ENCODE assay signal across 8 mouse cellular contexts in the genomic region with DNA sequence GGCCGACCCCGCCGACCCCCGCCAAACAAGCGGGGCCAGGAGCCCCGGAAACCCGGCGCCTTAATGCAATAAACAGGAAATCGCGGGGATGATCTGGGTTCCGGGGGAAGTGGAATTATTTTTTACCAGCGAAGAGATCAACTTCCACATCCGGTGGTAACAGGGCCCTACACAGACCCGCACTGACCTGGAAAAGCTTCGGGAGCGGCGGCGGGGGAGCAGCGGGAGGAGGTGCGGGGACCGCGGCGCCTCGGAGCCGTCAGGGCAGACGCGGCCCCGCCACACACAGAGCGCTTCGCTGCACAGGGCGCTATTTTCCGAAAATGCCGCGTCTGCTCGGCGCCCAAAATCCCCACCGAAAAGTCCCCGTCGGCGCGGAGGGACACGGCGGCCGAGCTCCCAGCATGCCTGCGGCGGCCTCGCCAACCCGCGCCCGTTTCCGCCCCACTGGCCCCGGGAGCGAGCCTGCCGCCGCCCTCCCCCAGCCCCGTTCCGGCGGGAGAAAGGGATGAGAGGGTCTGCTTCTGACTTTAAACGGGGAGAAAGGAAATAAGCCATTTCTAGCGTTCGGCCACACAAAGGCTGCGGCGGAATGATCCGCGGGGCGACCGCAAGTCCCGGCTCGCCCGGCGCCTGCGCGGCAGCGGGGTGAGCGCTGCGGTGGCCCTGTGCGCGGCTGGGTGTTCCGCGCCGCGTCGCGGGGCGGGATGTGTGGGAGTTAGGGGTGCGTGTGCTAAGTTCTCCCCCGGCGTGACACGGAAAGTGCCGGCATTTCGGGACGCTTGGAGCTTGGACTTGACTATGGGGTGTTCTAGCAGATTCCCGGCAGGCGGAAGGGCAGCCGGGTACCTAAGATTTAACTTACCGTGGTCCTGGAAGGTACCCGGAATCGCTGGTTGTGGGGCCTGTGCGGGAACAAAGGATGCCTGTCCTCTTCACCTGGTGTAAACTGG. TPM values are rescaled to one million over a fixed set of nuclear protein-coding genes. Genes with fewer than 3 reads are reported as not detected.
DNase-seq lines count a peak whose midpoint lies in the region; ATAC-seq and TF ChIP-seq lines count a peak whose summit lies in the region.

No protein-coding gene starts in this region.

- in situ Hi-C loops in Patski (cut with MboI; ENCODE audit: low pct_unique_long_range_greater_than_20kb) = no loop called here

- H3K4me1 ChIP-seq in hindbrain, embryonic 12.5 days = peaks cover 27% of the 10 kb centered on the region

- H3K36me3 ChIP-seq in hindbrain, embryonic 12.5 days = peaks cover 6% of the 10 kb centered on the region; the same call in 1 of the 2 replicates

- no peak for TF ChIP-seq CTCF in Patski (IDR thresholded peaks at IDR 0.05)

- H3K27ac ChIP-seq in hindbrain, embryonic 12.5 days = peak overlapping the region; percentile 100

- peak; percentile 63 for DNase-seq in Patski (ENCODE audit: low read depth, low spot score)
- DNase-seq in cerebellum, postnatal 10 days = peak; percentile 91 to 92
- peak; percentile 78 to 85 for DNase-seq in frontal cortex, postnatal 10 days (ENCODE audit: low spot score in 2 of 2)
- DNase-seq in layer of hippocampus, postnatal 14 days (ENCODE audit: low spot score in 2 of 2) = peak; percentile 90 to 96
- DNase-seq in lung, postnatal 10 days = peak; percentile 89
- peak; percentile 75 for DNase-seq in ovary, postnatal 14 days (ENCODE audit: low spot score)
- DNase-seq in thymus, postnatal 10 days (ENCODE audit: low spot score in 2 of 2) = peak; percentile 83 to 87

- POLR2A ChIA-PET in Patski (lab: Charles Lee) = interaction anchor here (0.8 to 3.2 kb wide), 2 partner anchors 23 to 32 kb away, joined by 3 to 18 read pairs; a partner anchor contains a TSS

- H3K9me3 ChIP-seq in hindbrain, embryonic 12.5 days (replicated peaks) = peaks cover 3% of the 10 kb centered on the region; the same call in 1 of the 2 replicates

- peak overlapping the region; percentile 97 for H3K4me3 ChIP-seq in hindbrain, embryonic 12.5 days

- CTCF ChIA-PET in Patski (lab: Charles Lee) = no interaction called here

- WGBS in hindbrain, embryonic 12.5 days = under 1% methylated on average over 95 of the region's 99 CpGs

- peak overlapping the region; percentile 61 for H3K4me2 ChIP-seq in hindbrain, embryonic 12.5 days (replicated peaks)

- no peaks in the 10 kb centered on the region for H3K27me3 ChIP-seq in Patski
- H3K27me3 ChIP-seq in hindbrain, embryonic 12.5 days = no peaks in the 10 kb centered on the region

- H3K9ac ChIP-seq in hindbrain, embryonic 12.5 days = peak overlapping the region; percentile 98

- ATAC-seq in Patski = peak; percentile 75
- ATAC-seq in hindbrain, embryonic 12.5 days (ENCODE audit: low FRiP score) = peak; percentile 94

RNA-seq across cellular contexts. Expression of a gene that starts 0.7 kb away (rescaled TPM):
- polyA plus RNA-seq in Patski (2021) = 21.9 TPM
- 65.3 and 71.2 TPM in 2 replicates for polyA plus RNA-seq in hindbrain, embryonic 12.5 days (2016; fragmentation: Nextera tagmentation; extraction: Ambion mirVana)
- total RNA-seq in layer of hippocampus, postnatal 14 days (2021) = 10 to 100 TPM; 20.1 to 20.2 TPM

RNA-seq across cellular contexts. Expression of a gene that starts 31.7 kb away (rescaled TPM):
- polyA plus RNA-seq in Patski (2021) = 73.8 TPM
- 40.0 and 44.6 TPM in 2 replicates for polyA plus RNA-seq in hindbrain, embryonic 12.5 days (2016; fragmentation: Nextera tagmentation; extraction: Ambion mirVana)
- 10 to 100 TPM; 43.2 to 44.1 TPM for total RNA-seq in layer of hippocampus, postnatal 14 days (2021)

RNA-seq across cellular contexts. Expression of a gene that starts 56.3 kb away (rescaled TPM):
- polyA plus RNA-seq in Patski (2021) = 0.12 TPM
- 2.1 and 2.5 TPM in 2 replicates for polyA plus RNA-seq in hindbrain, embryonic 12.5 days (2016; fragmentation: Nextera tagmentation; extraction: Ambion mirVana)
- total RNA-seq in layer of hippocampus, postnatal 14 days (2021) = 1 to 10 TPM; 1.4 to 2.7 TPM

Comparison
In these comparisons a context has a peak if more than half of its experiments do, and no peak if none do; other contexts are left out.
1. Peak in every context shown above with its lines: DNase-seq, ATAC-seq, H3K4me3 ChIP-seq and H3K27ac ChIP-seq.